Mouse (Mus musculus): ENCODE measurements around the gene Endou. TPM values are rescaled to one million over a fixed set of nuclear protein-coding genes. Genes with fewer than 3 reads are reported as not detected.

Endou gene
- polyA plus RNA-seq (2012; rRNA removed) = 4.0 and 18.9 TPM in 2 replicates

GRCm38 (mm10) chr15:97731111-97731510, at the start of gene Endou:
Gene Endou, minus strand, starts transcription at chr15:97731339.
- TF ChIP-seq CTCF (IDR thresholded peaks at IDR 0.05; ENCODE audit: insufficient read depth, low read length) = no peak
- no peak for TF ChIP-seq POLR2A (IDR thresholded peaks at IDR 0.05; ENCODE audit: borderline replicate concordance, extremely low read depth, low read depth, low read length)
- H3K4me3 ChIP-seq (replicated peaks; ENCODE audit: extremely low read depth, low read depth, low read length) = no peak within 1 kb of the TSS
- DNase-seq = no peak
- 79% methylated on average over 8 of the region's 8 CpGs for WGBS
- no peaks in the 10 kb centered on the region for H3K4me1 ChIP-seq (ENCODE audit: control insufficient read depth, insufficient read depth, low read length)

- DNase-seq = peak; percentile 36
- WGBS = 54% methylated on average over 12 of the region's 12 CpGs
- TF ChIP-seq CTCF (IDR thresholded peaks at IDR 0.05; ENCODE audit: insufficient read depth, low read length) (no peak), POLR2A (IDR thresholded peaks at IDR 0.05; ENCODE audit: borderline replicate concordance, extremely low read depth, low read depth, low read length) (no peak)
- Histone ChIP-seq H3K4me3 (replicated peaks; ENCODE audit: extremely low read depth, low read depth, low read length) (no peak overlapping the region), H3K4me1 (ENCODE audit: control insufficient read depth, insufficient read depth, low read length) (peaks cover 20% of the 10 kb centered on the region)
Measured at GRCm38 (mm10) chr15:97780611-97781031, 49.5 kb upstream of the Endou start.

GRCm38 (mm10) chr15:97779576-97779975, 48.4 kb upstream of the Endou start:
- TF ChIP-seq POLR2A (IDR thresholded peaks at IDR 0.05; ENCODE audit: borderline replicate concordance, extremely low read depth, low read depth, low read length) = no peak
- no peak for TF ChIP-seq CTCF (IDR thresholded peaks at IDR 0.05; ENCODE audit: insufficient read depth, low read length)
- 86% methylated on average over 1 of the region's 1 CpGs for WGBS
- Histone ChIP-seq H3K4me1 (ENCODE audit: control insufficient read depth, insufficient read depth, low read length) (peaks cover 15% of the 10 kb centered on the region), H3K4me3 (replicated peaks; ENCODE audit: extremely low read depth, low read depth, low read length) (no peak overlapping the region)
- no peak for DNase-seq

GRCm38 (mm10) chr15:97778311-97779098, 47.4 kb upstream of the Endou start, which contains the start of gene Slc48a1:
Gene Slc48a1, plus strand, starts transcription at chr15:97778520.
- WGBS = 54% methylated on average over 8 of the region's 8 CpGs
- no peak for TF ChIP-seq CTCF (IDR thresholded peaks at IDR 0.05; ENCODE audit: insufficient read depth, low read length)
- no peak for TF ChIP-seq POLR2A (IDR thresholded peaks at IDR 0.05; ENCODE audit: borderline replicate concordance, extremely low read depth, low read depth, low read length)
- H3K4me3 ChIP-seq (replicated peaks; ENCODE audit: extremely low read depth, low read depth, low read length) = no peak within 1 kb of the TSS
- no peak for DNase-seq
- H3K4me1 ChIP-seq (ENCODE audit: control insufficient read depth, insufficient read depth, low read length) = peaks cover 22% of the 10 kb centered on the region

GRCm38 (mm10) chr15:97776919-97777318, 45.8 kb upstream of the Endou start:
- TF ChIP-seq CTCF (IDR thresholded peaks at IDR 0.05; ENCODE audit: insufficient read depth, low read length) (no peak), POLR2A (IDR thresholded peaks at IDR 0.05; ENCODE audit: borderline replicate concordance, extremely low read depth, low read depth, low read length) (no peak)
- no peak overlapping the region for H3K4me3 ChIP-seq (replicated peaks; ENCODE audit: extremely low read depth, low read depth, low read length)
- DNase-seq = no peak
- WGBS = 86% methylated on average over 6 of the region's 6 CpGs
- peaks cover 24% of the 10 kb centered on the region for H3K4me1 ChIP-seq (ENCODE audit: control insufficient read depth, insufficient read depth, low read length)

- DNase-seq = peak; percentile 81
Measured at GRCm38 (mm10) chr15:97776514-97776913, 45.4 kb upstream of the Endou start.

GRCm38 (mm10) chr15:97773961-97774370, 42.8 kb upstream of the Endou start:
- WGBS = 39% methylated on average over 5 of the region's 5 CpGs
- DNase-seq = peak; percentile 33
- peaks cover 18% of the 10 kb centered on the region for H3K4me1 ChIP-seq (ENCODE audit: control insufficient read depth, insufficient read depth, low read length)
- no peak overlapping the region for H3K4me3 ChIP-seq (replicated peaks; ENCODE audit: extremely low read depth, low read depth, low read length)
- TF ChIP-seq POLR2A (IDR thresholded peaks at IDR 0.05; ENCODE audit: borderline replicate concordance, extremely low read depth, low read depth, low read length) (0 out of 2 replicates have a peak, but pooled peaks have one; percentile 14), CTCF (IDR thresholded peaks at IDR 0.05; ENCODE audit: insufficient read depth, low read length) (no peak)

More at GRCm38 (mm10) chr15:97776514-97776913, 45.4 kb upstream of the Endou start:
- no peak for TF ChIP-seq POLR2A (IDR thresholded peaks at IDR 0.05; ENCODE audit: borderline replicate concordance, extremely low read depth, low read depth, low read length)
- peak; percentile 97 for TF ChIP-seq CTCF (IDR thresholded peaks at IDR 0.05; ENCODE audit: insufficient read depth, low read length)
- Histone ChIP-seq H3K4me3 (replicated peaks; ENCODE audit: extremely low read depth, low read depth, low read length) (no peak overlapping the region), H3K4me1 (ENCODE audit: control insufficient read depth, insufficient read depth, low read length) (peaks cover 24% of the 10 kb centered on the region)
- WGBS = 11% methylated on average over 8 of the region's 8 CpGs

GRCm38 (mm10) chr15:97773108-97773507, 42.0 kb upstream of the Endou start:
- Histone ChIP-seq H3K4me3 (replicated peaks; ENCODE audit: extremely low read depth, low read depth, low read length) (no peak overlapping the region), H3K4me1 (ENCODE audit: control insufficient read depth, insufficient read depth, low read length) (peaks cover 20% of the 10 kb centered on the region)
- TF ChIP-seq POLR2A (IDR thresholded peaks at IDR 0.05; ENCODE audit: borderline replicate concordance, extremely low read depth, low read depth, low read length) (no peak), CTCF (IDR thresholded peaks at IDR 0.05; ENCODE audit: insufficient read depth, low read length) (no peak)
- peak; percentile 68 for DNase-seq
- WGBS = 11% methylated on average over 5 of the region's 5 CpGs

GRCm38 (mm10) chr15:97770280-97770679, 39.1 kb upstream of the Endou start:
- DNase-seq = no peak
- no peak overlapping the region for H3K4me3 ChIP-seq (replicated peaks; ENCODE audit: extremely low read depth, low read depth, low read length)
- peaks cover 21% of the 10 kb centered on the region for H3K4me1 ChIP-seq (ENCODE audit: control insufficient read depth, insufficient read depth, low read length)
- TF ChIP-seq CTCF (IDR thresholded peaks at IDR 0.05; ENCODE audit: insufficient read depth, low read length) = no peak
- TF ChIP-seq POLR2A (IDR thresholded peaks at IDR 0.05; ENCODE audit: borderline replicate concordance, extremely low read depth, low read depth, low read length) = no peak
- WGBS = 81% methylated on average over 8 of the region's 8 CpGs

GRCm38 (mm10) chr15:97768192-97768591, 37.1 kb upstream of the Endou start:
- DNase-seq = no peak
- H3K4me3 ChIP-seq (replicated peaks; ENCODE audit: extremely low read depth, low read depth, low read length) = peak overlapping the region; percentile 93
- 1% methylated on average over 18 of the region's 18 CpGs for WGBS
- H3K4me1 ChIP-seq (ENCODE audit: control insufficient read depth, insufficient read depth, low read length) = peaks cover 26% of the 10 kb centered on the region
- no peak; the same call in 1 of the 2 replicates for TF ChIP-seq POLR2A (IDR thresholded peaks at IDR 0.05; ENCODE audit: borderline replicate concordance, extremely low read depth, low read depth, low read length)
- TF ChIP-seq CTCF (IDR thresholded peaks at IDR 0.05; ENCODE audit: insufficient read depth, low read length) = peak; percentile 38
